Mouse (Mus musculus) hindbrain, embryonic 16.5 days (tissue): ENCODE measurements around the gene Cwc25. TPM values are rescaled to one million over a fixed set of nuclear protein-coding genes. Genes with fewer than 3 reads are reported as not detected.
"Not testable (repeated sequence)": the region's sequence is repeated elsewhere in the genome, so short reads cannot be mapped to it uniquely, and the experiment has no call there.

Experiments
- ATAC-seq: fragments of 200-750 bp; cut with Nextera tagmentation; 2 replicates; pipeline ENCODE4 v1.8.0; 2017; ENCODE audit warnings: moderate TSS enrichment, moderate library complexity
- H3K27ac ChIP-seq: fragments of 300-500 bp; sonication (generic); 2 replicates; pipeline ENCODE4 v1.5.1; 2014; ENCODE audit warnings: low read depth, mild to moderate bottlenecking, control low read depth, low read length, moderate library complexity
- H3K27me3 ChIP-seq: fragments of 300-500 bp; sonication (generic); replicated peaks from 2 replicates; pipeline ENCODE4 v1.6.1; 2014; ENCODE audit warnings: low read length; ENCODE audit not compliant: control insufficient read depth, insufficient read depth
- H3K36me3 ChIP-seq: fragments of 300-500 bp; sonication (generic); 2 replicates; pipeline ENCODE4 v1.6.1; 2014; ENCODE audit warnings: mild to moderate bottlenecking, low read length, moderate library complexity, mixed read lengths; ENCODE audit not compliant: control insufficient read depth, insufficient read depth
- H3K4me1 ChIP-seq: fragments of 300-500 bp; sonication (generic); 2 replicates; pipeline ENCODE4 v1.6.1; 2014; ENCODE audit warnings: low read depth, low read length; ENCODE audit not compliant: control insufficient read depth, insufficient read depth
- H3K4me2 ChIP-seq: fragments of 300-500 bp; sonication (generic); 2 replicates; pipeline ENCODE4 v1.6.1; 2014; ENCODE audit warnings: mild to moderate bottlenecking, low read length, control low read depth, moderate library complexity
- H3K4me3 ChIP-seq: fragments of 300-500 bp; sonication (generic); 2 replicates; pipeline ENCODE4 v1.5.1; 2014; ENCODE audit warnings: mild to moderate bottlenecking, low read length, control low read depth, moderate library complexity
- H3K9ac ChIP-seq: fragments of 300-500 bp; sonication (generic); 2 replicates; pipeline ENCODE4 v1.6.1; 2014; ENCODE audit warnings: low read depth, mild to moderate bottlenecking, control low read depth, low read length, moderate library complexity
- H3K9me3 ChIP-seq: fragments of 300-500 bp; sonication (generic); 2 replicates; pipeline ENCODE4 v1.6.1; 2014; ENCODE audit warnings: mild to moderate bottlenecking, low read length, moderate library complexity; ENCODE audit not compliant: control insufficient read depth
- WGBS: fragments of 180-500 bp; shearing (Covaris S2); extraction: QIAGEN DNeasy Blood & Tissue Kit; methylation state at CpG from one replicate; pipeline ENCODE4 v1.1.7; 2014; 5-methylcytosine and 5-hydroxymethylcytosine counted together
- polyA plus RNA-seq: library from polyadenylated mRNA; unstranded; fragments of >200 nt; fragmentation: Nextera tagmentation; extraction: Ambion mirVana; gene quantifications from 2 replicates; pipeline ENCODE4 v1.2.1, GENCODE M21; 2015

Gene Cwc25
- polyA plus RNA-seq, 1 experiment from 2014 or later = 14.1 TPM

- Histone ChIP-seq H3K36me3 (no peaks in the 10 kb centered on the region), H3K4me3 (no peak overlapping the region), H3K9me3 (no peaks in the 10 kb centered on the region), H3K4me1 (peaks cover 16% of the 10 kb centered on the region), H3K9ac (no peak overlapping the region), H3K27ac (peak overlapping the region; percentile 41; the same call in 1 of the 2 replicates), H3K4me2 (peak overlapping the region; percentile 81), H3K27me3 (no peaks in the 10 kb centered on the region)
- 63% methylated on average over 15 of the region's 15 CpGs for WGBS
- ATAC-seq = no peak
Observed at GRCm38 (mm10) chr11:97797369-97798082, 31.2 kb upstream of the Cwc25 start.

- no peak overlapping the region for H3K27ac ChIP-seq
- no peaks in the 10 kb centered on the region for H3K27me3 ChIP-seq
- peaks cover 10% of the 10 kb centered on the region for H3K4me1 ChIP-seq
- ATAC-seq = no peak
- H3K4me3 ChIP-seq = no peak overlapping the region
- no peaks in the 10 kb centered on the region for H3K9me3 ChIP-seq
- WGBS = 5% methylated on average over 6 of the region's 6 CpGs
- no peak overlapping the region for H3K9ac ChIP-seq
- peak overlapping the region; percentile 28 for H3K4me2 ChIP-seq
- no peaks in the 10 kb centered on the region for H3K36me3 ChIP-seq
Observed at GRCm38 (mm10) chr11:97796910-97797309, 30.6 kb upstream of the Cwc25 start.

- no peaks in the 10 kb centered on the region for H3K4me1 ChIP-seq
- no peak overlapping the region for H3K27ac ChIP-seq
- no peaks in the 10 kb centered on the region for H3K36me3 ChIP-seq
- ATAC-seq = no peak
- H3K9me3 ChIP-seq = no peaks in the 10 kb centered on the region
- H3K9ac ChIP-seq = no peak overlapping the region
- no peak overlapping the region for H3K4me2 ChIP-seq
- no peaks in the 10 kb centered on the region for H3K27me3 ChIP-seq
- WGBS = 6% methylated on average over 2 of the region's 2 CpGs
- no peak overlapping the region for H3K4me3 ChIP-seq
Observed at GRCm38 (mm10) chr11:97793165-97793564, 26.8 kb upstream of the Cwc25 start.

GRCm38 (mm10) chr11:97790778-97791438 lies 24.6 kb upstream of the Cwc25 start:
- H3K9me3 ChIP-seq, H3K27ac ChIP-seq, H3K4me3 ChIP-seq, H3K27me3 ChIP-seq, H3K4me1 ChIP-seq, H3K36me3 ChIP-seq, ATAC-seq, H3K9ac ChIP-seq, H3K4me2 ChIP-seq: not testable (repeated sequence)
- WGBS = 84% methylated on average over 2 of the region's 2 CpGs

GRCm38 (mm10) chr11:97789727-97790126 lies 23.4 kb upstream of the Cwc25 start:
- no peaks in the 10 kb centered on the region for H3K27me3 ChIP-seq
- H3K9ac ChIP-seq = no peak overlapping the region
- H3K36me3 ChIP-seq = no peaks in the 10 kb centered on the region
- no peak overlapping the region for H3K27ac ChIP-seq
- no peaks in the 10 kb centered on the region for H3K9me3 ChIP-seq
- no peaks in the 10 kb centered on the region for H3K4me1 ChIP-seq
- 87% methylated on average over 5 of the region's 5 CpGs for WGBS
- ATAC-seq = no peak
- H3K4me2 ChIP-seq = no peak overlapping the region
- H3K4me3 ChIP-seq = no peak overlapping the region

- WGBS = 89% methylated on average over 3 of the region's 3 CpGs
- no peak for ATAC-seq
- H3K4me3 ChIP-seq = no peak overlapping the region
Observed at GRCm38 (mm10) chr11:97787961-97788360, 21.6 kb upstream of the Cwc25 start.

GRCm38 (mm10) chr11:97782564-97782895 lies 16.2 kb upstream of the Cwc25 start:
- peak overlapping the region; percentile 75 for H3K4me3 ChIP-seq
- WGBS = 0% methylated on average over 10 of the region's 10 CpGs
- peak overlapping the region; percentile 76 for H3K9ac ChIP-seq
- H3K4me1 ChIP-seq = peaks cover 21% of the 10 kb centered on the region
- peak; percentile 35; the same call in 1 of the 2 replicates for ATAC-seq
- peak overlapping the region; percentile 79 for H3K27ac ChIP-seq
- H3K9me3 ChIP-seq = no peaks in the 10 kb centered on the region
- H3K36me3 ChIP-seq = peaks cover 21% of the 10 kb centered on the region
- H3K27me3 ChIP-seq = no peaks in the 10 kb centered on the region
- peak overlapping the region; percentile 63 for H3K4me2 ChIP-seq

More at GRCm38 (mm10) chr11:97787961-97788360, 21.6 kb upstream of the Cwc25 start:
- Histone ChIP-seq H3K9ac (no peak overlapping the region), H3K36me3 (no peaks in the 10 kb centered on the region), H3K4me2 (no peak overlapping the region), H3K9me3 (no peaks in the 10 kb centered on the region), H3K27ac (no peak overlapping the region), H3K27me3 (no peaks in the 10 kb centered on the region), H3K4me1 (peaks cover 4% of the 10 kb centered on the region; the same call in 1 of the 2 replicates)

- Histone ChIP-seq H3K4me1 (peaks cover 21% of the 10 kb centered on the region), H3K4me2 (peak within 1 kb of the TSS; percentile 73), H3K9ac (peak within 1 kb of the TSS; percentile 88), H3K4me3 (peak within 1 kb of the TSS; percentile 75), H3K36me3 (peaks cover 26% of the 10 kb centered on the region), H3K9me3 (no peaks in the 10 kb centered on the region), H3K27me3 (no peaks in the 10 kb centered on the region), H3K27ac (peak within 1 kb of the TSS; percentile 80)
- ATAC-seq = peak; percentile 97
- under 1% methylated on average over 65 of the region's 67 CpGs for whole genome bisulfite sequencing
Observed at GRCm38 (mm10) chr11:97781832-97782563, 15.6 kb upstream of the Cwc25 start, which contains the start of gene Rpl23. Gene Rpl23 (minus strand): TSS chr11:97782437.

GRCm38 (mm10) chr11:97781478-97781831 lies 15.1 kb upstream of the Cwc25 start:
- Histone ChIP-seq H3K27me3 (no peaks in the 10 kb centered on the region), H3K27ac (peak overlapping the region; percentile 80; the same call in 1 of the 2 replicates)
- ATAC-seq = no peak

More at GRCm38 (mm10) chr11:97781478-97781831, 15.1 kb upstream of the Cwc25 start:
- Histone ChIP-seq H3K9ac (peak overlapping the region; percentile 88), H3K9me3 (no peaks in the 10 kb centered on the region), H3K4me2 (peak overlapping the region; percentile 73), H3K4me1 (peaks cover 21% of the 10 kb centered on the region), H3K4me3 (peak overlapping the region; percentile 75), H3K36me3 (peaks cover 31% of the 10 kb centered on the region)
- WGBS = 2% methylated on average over 11 of the region's 11 CpGs
